Mouse (Mus musculus) embryonic facial prominence, embryonic 11.5 days (tissue): ENCODE measurements around the gene Daam1. TPM values are rescaled to one million over a fixed set of nuclear protein-coding genes. Genes with fewer than 3 reads are reported as not detected.

ENCODE experiments used
- ATAC-seq: fragments of 200-750 bp; cut with Nextera tagmentation; replicated peaks from 2 replicates; pipeline ENCODE4 v1.8.0; 2017; ENCODE audit warnings: low read depth; ENCODE audit not compliant: insufficient number of reproducible peaks, low FRiP score, low TSS enrichment
- DNase-seq: peaks from one replicate; pipeline ENCODE4 v3.0.0-alpha.2; 2015; ENCODE audit warnings: low spot score
- H3K27ac ChIP-seq: fragments of 300-500 bp; sonication (generic); replicated peaks from 2 replicates; pipeline ENCODE4 v1.5.1; 2014; ENCODE audit warnings: mild to moderate bottlenecking, low read depth, low read length, control low read depth
- H3K27me3 ChIP-seq: fragments of 300-500 bp; sonication (generic); 2 replicates; pipeline ENCODE4 v1.6.1; 2014; ENCODE audit warnings: mild to moderate bottlenecking, low read length, moderate library complexity, mixed read lengths; ENCODE audit not compliant: control insufficient read depth, insufficient read depth
- H3K36me3 ChIP-seq: fragments of 300-500 bp; sonication (generic); replicated peaks from 2 replicates; pipeline ENCODE4 v1.6.1; 2014; ENCODE audit warnings: low read depth, mild to moderate bottlenecking, low read length, moderate library complexity, mixed read lengths; ENCODE audit not compliant: control insufficient read depth, insufficient read depth
- H3K4me1 ChIP-seq: fragments of 300-500 bp; sonication (generic); 2 replicates; pipeline ENCODE4 v1.6.1; 2014; ENCODE audit warnings: low read length, mixed read lengths; ENCODE audit not compliant: control insufficient read depth, insufficient read depth
- H3K4me2 ChIP-seq: fragments of 300-500 bp; sonication (generic); 2 replicates; pipeline ENCODE4 v1.6.1; 2014; ENCODE audit warnings: low read depth, mild to moderate bottlenecking, control low read depth, low read length, moderate library complexity
- H3K4me3 ChIP-seq: fragments of 300-500 bp; sonication (generic); 2 replicates; pipeline ENCODE4 v1.5.1; 2014; ENCODE audit warnings: low read depth, low read length, control low read depth
- H3K9ac ChIP-seq: fragments of 300-500 bp; sonication (generic); replicated peaks from 2 replicates; pipeline ENCODE4 v1.6.1; 2014; ENCODE audit warnings: mild to moderate bottlenecking, control low read depth, low read length
- H3K9me3 ChIP-seq: fragments of 300-500 bp; sonication (generic); replicated peaks from 2 replicates; pipeline ENCODE4 v1.6.1; 2016; ENCODE audit warnings: mild to moderate bottlenecking, low read length, inconsistent platforms, mixed read lengths; ENCODE audit not compliant: control insufficient read depth
- WGBS: fragments of 180-500 bp; shearing (Covaris S2); extraction: QIAGEN DNeasy Blood & Tissue Kit; methylation state at CpG from one replicate; pipeline ENCODE4 v1.1.7; 2014; 5-methylcytosine and 5-hydroxymethylcytosine counted together
- polyA plus RNA-seq: library from polyadenylated mRNA; unstranded; fragments of >200 nt; fragmentation: Nextera tagmentation; extraction: Ambion mirVana; gene quantifications from 2 replicates; pipeline ENCODE4 v1.2.1, GENCODE M21; 2014

Gene Daam1
- polyA plus RNA-seq, 1 experiment from 2014 or later, result 16.3 TPM

GRCm38 (mm10) chr12:71867345-71868240 is 36.7 kb downstream of the Daam1 start:
- Histone ChIP-seq H3K36me3 (no peaks in the 10 kb centered on the region), H3K4me1 (no peaks in the 10 kb centered on the region; the same call in 1 of the 2 replicates), H3K9me3 (no peaks in the 10 kb centered on the region), H3K9ac (no peak overlapping the region), H3K4me2 (no peak overlapping the region), H3K4me3 (no peak overlapping the region), H3K27me3 (no peaks in the 10 kb centered on the region), H3K27ac (no peak overlapping the region)
- no peak for DNase-seq
- no peak for ATAC-seq
- 80% methylated on average over 9 of the region's 9 CpGs for WGBS

- no peak overlapping the region for H3K27ac ChIP-seq
- WGBS, result 90% methylated on average over 6 of the region's 6 CpGs
- no peaks in the 10 kb centered on the region for H3K27me3 ChIP-seq
- no peaks in the 10 kb centered on the region for H3K4me1 ChIP-seq
- H3K4me3 ChIP-seq, result no peak overlapping the region
- no peak for DNase-seq
- no peak overlapping the region for H3K9ac ChIP-seq
- no peak for ATAC-seq
- H3K9me3 ChIP-seq, result no peaks in the 10 kb centered on the region
- no peak overlapping the region for H3K4me2 ChIP-seq
- no peaks in the 10 kb centered on the region for H3K36me3 ChIP-seq
Observed at GRCm38 (mm10) chr12:71870644-71871043, 39.8 kb downstream of the Daam1 start.

GRCm38 (mm10) chr12:71872330-71872729 is 41.5 kb downstream of the Daam1 start:
- no peak overlapping the region for H3K27ac ChIP-seq
- no peak overlapping the region for H3K4me2 ChIP-seq
- H3K4me3 ChIP-seq, result no peak overlapping the region
- no peaks in the 10 kb centered on the region for H3K27me3 ChIP-seq
- 84% methylated on average over 4 of the region's 4 CpGs for WGBS
- H3K9ac ChIP-seq, result no peak overlapping the region
- no peaks in the 10 kb centered on the region for H3K9me3 ChIP-seq
- ATAC-seq (no peak), DNase-seq (no peak)
- H3K36me3 ChIP-seq, result no peaks in the 10 kb centered on the region
- no peaks in the 10 kb centered on the region for H3K4me1 ChIP-seq

- Histone ChIP-seq H3K4me2 (no peak overlapping the region), H3K9me3 (no peaks in the 10 kb centered on the region), H3K4me1 (no peaks in the 10 kb centered on the region), H3K36me3 (no peaks in the 10 kb centered on the region), H3K9ac (no peak overlapping the region), H3K27ac (no peak overlapping the region), H3K4me3 (no peak overlapping the region), H3K27me3 (no peaks in the 10 kb centered on the region)
- WGBS, result 83% methylated on average over 6 of the region's 6 CpGs
- ATAC-seq (no peak), DNase-seq (no peak)
Observed at GRCm38 (mm10) chr12:71874561-71874960, 43.7 kb downstream of the Daam1 start.

- DNase-seq (no peak), ATAC-seq (no peak)
- H3K4me1 ChIP-seq, result no peaks in the 10 kb centered on the region
- no peaks in the 10 kb centered on the region for H3K36me3 ChIP-seq
- no peak overlapping the region for H3K9ac ChIP-seq
- no peaks in the 10 kb centered on the region for H3K9me3 ChIP-seq
- H3K4me3 ChIP-seq, result no peak overlapping the region
- no peaks in the 10 kb centered on the region for H3K27me3 ChIP-seq
- H3K27ac ChIP-seq, result no peak overlapping the region
- H3K4me2 ChIP-seq, result no peak overlapping the region
- 87% methylated on average over 3 of the region's 3 CpGs for WGBS
Observed at GRCm38 (mm10) chr12:71874984-71875383, 44.1 kb downstream of the Daam1 start.

- Histone ChIP-seq H3K9me3 (no peaks in the 10 kb centered on the region), H3K27me3 (no peaks in the 10 kb centered on the region), H3K4me3 (no peak overlapping the region), H3K36me3 (no peaks in the 10 kb centered on the region), H3K9ac (no peak overlapping the region), H3K4me1 (no peaks in the 10 kb centered on the region), H3K27ac (no peak overlapping the region), H3K4me2 (no peak overlapping the region)
- WGBS, result 59% methylated on average over 7 of the region's 7 CpGs
- DNase-seq (no peak), ATAC-seq (no peak)
Observed at GRCm38 (mm10) chr12:71875761-71876489, 45.0 kb downstream of the Daam1 start.

GRCm38 (mm10) chr12:71880987-71881386 is 50.1 kb downstream of the Daam1 start:
- no peak overlapping the region for H3K4me2 ChIP-seq
- no peak overlapping the region for H3K4me3 ChIP-seq
- no peaks in the 10 kb centered on the region for H3K36me3 ChIP-seq
- 87% methylated on average over 5 of the region's 5 CpGs for WGBS
- ATAC-seq, result no peak
- no peaks in the 10 kb centered on the region for H3K4me1 ChIP-seq
- H3K27ac ChIP-seq, result no peak overlapping the region
- H3K27me3 ChIP-seq, result no peaks in the 10 kb centered on the region
- no peak overlapping the region for H3K9ac ChIP-seq
- DNase-seq, result no peak
- no peaks in the 10 kb centered on the region for H3K9me3 ChIP-seq

GRCm38 (mm10) chr12:71881477-71881876 is 50.6 kb downstream of the Daam1 start:
- 74% methylated on average over 4 of the region's 4 CpGs for WGBS
- H3K27ac ChIP-seq, result no peak overlapping the region
- no peaks in the 10 kb centered on the region for H3K36me3 ChIP-seq
- no peak overlapping the region for H3K4me2 ChIP-seq
- H3K27me3 ChIP-seq, result no peaks in the 10 kb centered on the region
- H3K4me1 ChIP-seq, result no peaks in the 10 kb centered on the region
- no peak overlapping the region for H3K9ac ChIP-seq
- H3K4me3 ChIP-seq, result no peak overlapping the region
- ATAC-seq, result no peak
- no peaks in the 10 kb centered on the region for H3K9me3 ChIP-seq
- DNase-seq, result no peak
